Mouse (Mus musculus): ENCODE results near the gene Il2rg.

GRCm38 (mm10) chrX:101221834-101222795 lies 45.9 kb downstream of the Il2rg start, which contains the start of gene Snx12:
- TF ChIP-seq CTCF (conservative IDR thresholded peaks at IDR 0.05 in 1 of 2, IDR thresholded peaks at IDR 0.05 in 1 of 2; ENCODE audit: low read depth in 2 of 2, low read length in 2 of 2) (no peak), EP300 (IDR thresholded peaks at IDR 0.05; ENCODE audit: low read length) (no peak), POLR2A (IDR thresholded peaks at IDR 0.05; ENCODE audit: low read depth, low read length) (peak; percentile 70)

All from CH12.LX (cell line).